In the genomic region with DNA sequence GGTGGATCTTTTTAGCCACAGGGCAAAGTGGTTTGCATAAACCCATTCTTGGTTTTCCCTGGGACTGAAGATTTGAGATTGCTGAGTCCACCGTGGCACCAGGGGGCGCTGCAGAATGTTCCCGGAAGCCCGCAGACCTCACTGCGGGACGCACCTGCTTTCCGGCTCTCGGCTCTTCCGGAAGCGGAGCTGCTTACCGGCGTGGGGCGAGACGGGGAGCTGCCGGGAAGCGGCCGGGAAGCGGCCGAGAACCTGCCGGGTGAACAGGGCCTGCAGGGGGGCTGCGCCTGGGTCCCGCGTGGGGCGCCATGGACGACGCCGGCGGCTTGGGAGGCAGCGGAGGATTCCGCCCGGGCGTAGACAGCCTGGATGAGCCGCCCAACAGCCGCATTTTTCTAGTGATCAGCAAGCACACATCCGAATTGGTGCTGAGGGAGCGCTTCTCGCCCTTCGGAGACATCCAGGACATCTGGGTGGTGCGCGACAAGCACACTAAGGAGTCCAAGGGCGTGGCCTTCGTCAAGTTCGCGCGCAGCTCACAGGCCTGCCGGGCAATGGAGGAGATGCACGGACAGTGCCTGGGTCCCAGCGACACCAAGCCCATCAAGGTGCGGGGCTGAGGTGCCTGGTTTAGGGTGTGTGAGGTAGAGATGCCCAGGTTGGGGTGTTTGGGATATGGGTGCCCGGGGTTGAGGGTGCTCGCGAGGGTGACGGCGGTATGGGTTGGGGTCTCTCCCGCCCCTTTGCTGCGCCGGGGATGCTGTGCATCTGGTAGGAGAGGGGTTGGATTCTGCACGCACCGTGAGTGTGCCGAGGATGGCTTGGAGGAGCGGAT, we compare ENCODE assay signal across 8 mouse cellular contexts. TPM values are rescaled to one million over a fixed set of nuclear protein-coding genes. Genes with fewer than 3 reads are reported as not detected.
DNase-seq lines count a peak whose midpoint lies in the region; ATAC-seq lines count a peak whose summit lies in the region.

Rbm45 (plus strand) TSS at position 164 of the 835 bp plus-strand sequence.

- peaks cover 5 to 19% of the 10 kb centered on the region in 2 experiments; a peak in 3 of 4 replicates for H3K4me1 ChIP-seq in heart, embryonic 14.5 days (ENCODE audit: control insufficient read depth in 2 of 2, insufficient read depth in 2 of 2, low read length in 2 of 2)
- peaks cover 35% of the 10 kb centered on the region for H3K4me1 ChIP-seq in liver, embryonic 13.5 days (replicated peaks)
- peaks cover 5% of the 10 kb centered on the region; the same call in 1 of the 2 replicates for H3K4me1 ChIP-seq in stomach, embryonic 16.5 days (ENCODE audit: control insufficient read depth, insufficient read depth, low read length)

- H3K4me2 ChIP-seq in heart, embryonic 14.5 days (ENCODE audit: low read length) = peak within 1 kb of the TSS; percentile 88
- H3K4me2 ChIP-seq in liver, embryonic 13.5 days = peak within 1 kb of the TSS; percentile 95
- peak within 1 kb of the TSS; percentile 97 for H3K4me2 ChIP-seq in stomach, embryonic 16.5 days (ENCODE audit: low read depth, low read length)

- H3K9me3 ChIP-seq in heart, embryonic 14.5 days (ENCODE audit: control insufficient read depth, low read length) = no peaks in the 10 kb centered on the region
- no peaks in the 10 kb centered on the region for H3K9me3 ChIP-seq in liver, embryonic 13.5 days (replicated peaks)
- no peaks in the 10 kb centered on the region for H3K9me3 ChIP-seq in stomach, embryonic 16.5 days (replicated peaks; ENCODE audit: control insufficient read depth, low read length)

- under 1% methylated on average over 56 of the region's 61 CpGs for WGBS in heart, embryonic 14.5 days
- under 1% methylated on average over 61 of the region's 61 CpGs for WGBS in liver, embryonic 13.5 days (ENCODE audit: insufficient replicate concordance)
- WGBS in stomach, embryonic 16.5 days = under 1% methylated on average over 61 of the region's 61 CpGs

- DNase-seq in c-Kit-negative CD71-positive TER-119-positive erythroid progenitor cells, embryonic 14.5 days (ENCODE audit: low read depth, low spot score) = peak; percentile 74
- peak; percentile 33 for DNase-seq in fibroblast of lung, adult 2 months (ENCODE audit: low read depth)
- peak; percentile 91 for DNase-seq in kidney, postnatal 14 days
- DNase-seq in liver, embryonic 13.5 days = peak; percentile 76
- DNase-seq in neural tube, embryonic 10.5 days (ENCODE audit: extremely low spot score, low spot score) = peak; percentile 88

- peak; percentile 84 for ATAC-seq in CD4-positive, CD25-positive, alpha-beta regulatory T cell, adult 4 months
- peak; percentile 76 for ATAC-seq in heart, embryonic 14.5 days (ENCODE audit: insufficient number of reproducible peaks, insufficient read depth, low FRiP score, low read depth)
- peak; percentile 90 for ATAC-seq in liver, embryonic 13.5 days (ENCODE audit: low read depth)
- peak; percentile 87 for ATAC-seq in stomach, embryonic 16.5 days (ENCODE audit: insufficient read depth, low FRiP score)

- peak within 1 kb of the TSS; percentile 28 to 52; a peak in 3 of 4 replicates for H3K27ac ChIP-seq in heart, embryonic 14.5 days (replicated peaks in 1 of 2; ENCODE audit: control insufficient read depth in 1 of 2, insufficient read depth in 1 of 2, low read depth in 2 of 2, low read length in 2 of 2)
- peak within 1 kb of the TSS; percentile 93 for H3K27ac ChIP-seq in liver, embryonic 13.5 days
- H3K27ac ChIP-seq in stomach, embryonic 16.5 days (ENCODE audit: low read length) = peak within 1 kb of the TSS; percentile 31; the same call in 1 of the 2 replicates

- H3K9ac ChIP-seq in heart, embryonic 14.5 days (ENCODE audit: low read length) = peak within 1 kb of the TSS; percentile 86
- H3K9ac ChIP-seq in liver, embryonic 13.5 days = peak within 1 kb of the TSS; percentile 93
- H3K9ac ChIP-seq in stomach, embryonic 16.5 days (ENCODE audit: low read length) = peak within 1 kb of the TSS; percentile 93

- no peaks in the 10 kb centered on the region for H3K27me3 ChIP-seq in heart, embryonic 14.5 days (ENCODE audit: control insufficient read depth, insufficient read depth, low read length)
- no peaks in the 10 kb centered on the region for H3K27me3 ChIP-seq in liver, embryonic 13.5 days
- H3K27me3 ChIP-seq in stomach, embryonic 16.5 days (ENCODE audit: control insufficient read depth, insufficient read depth, low read length) = no peaks in the 10 kb centered on the region

- peak within 1 kb of the TSS; percentile 83 to 85 for H3K4me3 ChIP-seq in heart, embryonic 14.5 days (ENCODE audit: control insufficient read depth in 1 of 2, insufficient read depth in 1 of 2, low read depth in 1 of 2, low read length in 2 of 2)
- H3K4me3 ChIP-seq in liver, embryonic 13.5 days (replicated peaks) = peak within 1 kb of the TSS; percentile 96
- H3K4me3 ChIP-seq in stomach, embryonic 16.5 days (replicated peaks; ENCODE audit: low read length) = peak within 1 kb of the TSS; percentile 95

- peaks cover 29% of the 10 kb centered on the region for H3K36me3 ChIP-seq in heart, embryonic 14.5 days (ENCODE audit: control insufficient read depth, insufficient read depth, low read length)
- H3K36me3 ChIP-seq in liver, embryonic 13.5 days = peaks cover 31% of the 10 kb centered on the region
- H3K36me3 ChIP-seq in stomach, embryonic 16.5 days (ENCODE audit: control insufficient read depth, insufficient read depth, low read length) = 0 out of 2 replicates have a peak, but pooled peaks cover 4% of the 10 kb centered on the region

RNA-seq across cellular contexts. Expression of gene Rbm45, which starts in this region (rescaled TPM):
- 10 to 100 TPM in 1 of 2 experiments, 1 to 10 TPM in 1; 4.7 to 15.8 TPM for polyA plus RNA-seq in CD4-positive, CD25-positive, alpha-beta regulatory T cell, adult 4 months (2017; shearing (Covaris generic))
- 12.4 and 14.9 TPM in 2 replicates for polyA plus RNA-seq in heart, embryonic 14.5 days (2014; fragmentation: Nextera tagmentation; extraction: Ambion mirVana)
- polyA plus RNA-seq in liver, embryonic 13.5 days (2015; fragmentation: Nextera tagmentation; extraction: Ambion mirVana) = 8.8 and 9.7 TPM in 2 replicates
- polyA plus RNA-seq in stomach, embryonic 16.5 days (2015; fragmentation: Nextera tagmentation; extraction: Ambion mirVana) = 11.6 and 12.8 TPM in 2 replicates

Comparison
In these comparisons a context has a peak if more than half of its experiments do, and no peak if none do; other contexts are left out.
1. Peak in every context shown above with its lines: DNase-seq, ATAC-seq, H3K4me3 ChIP-seq and H3K27ac ChIP-seq.
2. DNase-seq: peak in every context shown above with its lines; median percentile 91 in kidney, postnatal 14 days; 88 in neural tube, embryonic 10.5 days; 76 in liver, embryonic 13.5 days; 74 in c-Kit-negative CD71-positive TER-119-positive erythroid progenitor cells, embryonic 14.5 days; 33 in fibroblast of lung, adult 2 months.
3. H3K27ac ChIP-seq: peak in every context shown above with its lines; median percentile 93 in liver, embryonic 13.5 days; 40 in heart, embryonic 14.5 days; 31 in stomach, embryonic 16.5 days.